Mouse (Mus musculus) Patski (cell line): ENCODE data around the gene Wnk2. TPM values are rescaled to one million over a fixed set of nuclear protein-coding genes. Genes with fewer than 3 reads are reported as not detected.

Experiments used
- ATAC-seq: fragments of 100-300 bp; one replicate; pipeline ENCODE4 v1.8.0; 2021
- CTCF ChIA-PET: fragments of 350-600 bp; sonication (Branson Sonifier 250); formaldehyde crosslinking; loops from one replicate; lab custom pipeline; 2022; ENCODE audit warnings: inconsistent platforms; lab: Charles Lee
- POLR2A ChIA-PET: fragments of 350-600 bp; sonication (Branson Sonifier 250); formaldehyde crosslinking; loops from one replicate; lab custom pipeline; 2022; ENCODE audit warnings: antibody characterized with exemption, inconsistent platforms; lab: Charles Lee
- DNase-seq: peaks from one replicate; pipeline ENCODE4 v3.0.0-alpha.2; 2011; ENCODE audit warnings: low read depth, low spot score
- H3K27me3 ChIP-seq: fragments of 371-371 bp; one replicate; pipeline ENCODE4 v1.5.1; 2021
- CTCF ChIP-seq: fragments of 100-300 bp; IDR thresholded peaks from one replicate; pipeline ENCODE4 v1.5.1; 2021
- in situ Hi-C: fragments of 300-500 bp; cut with MboI; formaldehyde crosslinking; loops from 3 replicates; pipeline ENCODE4 v1.11.1; 2018; ENCODE audit warnings: low pct_unique_long_range_greater_than_20kb, mixed read lengths
- polyA plus RNA-seq: library from polyadenylated mRNA; unstranded; gene quantifications from one replicate; pipeline ENCODE4 v1.2.3, GENCODE M21; 2021

Wnk2 gene
- polyA plus RNA-seq, 1 experiment from 2014 or later, result 1.8 TPM

DNA sequence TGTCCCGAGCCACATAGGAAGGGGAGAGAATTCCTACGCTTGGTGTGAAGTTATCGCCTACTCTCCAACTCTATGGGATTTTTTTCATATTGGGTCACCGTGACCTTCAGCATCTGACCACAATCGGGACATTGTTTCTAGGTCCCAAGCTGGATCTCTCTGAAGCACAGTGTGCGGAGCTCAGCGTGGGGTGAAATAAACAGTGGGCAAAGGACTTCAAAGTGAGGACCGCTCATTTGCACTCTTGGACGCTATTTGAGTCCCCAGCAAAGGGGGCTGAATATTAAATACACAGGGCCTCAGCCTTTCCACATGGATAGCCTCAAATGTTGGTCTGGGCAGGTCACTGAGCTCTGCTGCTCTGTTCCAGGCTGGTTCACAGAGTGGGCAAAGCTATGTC lies 63.9 kb downstream of the Wnk2 start:
- in situ Hi-C loops, result no loop called here
- ATAC-seq (no peak), DNase-seq (no peak)
- TF ChIP-seq CTCF, result no peak
- ChIA-PET CTCF (interaction anchor here (0.9 kb wide), 1 partner anchor 9 kb away, joined by 3 read pairs; no protein-coding TSS in a partner anchor), POLR2A (no interaction called here)
- H3K27me3 ChIP-seq, result peaks cover 7% of the 10 kb centered on the region

DNA sequence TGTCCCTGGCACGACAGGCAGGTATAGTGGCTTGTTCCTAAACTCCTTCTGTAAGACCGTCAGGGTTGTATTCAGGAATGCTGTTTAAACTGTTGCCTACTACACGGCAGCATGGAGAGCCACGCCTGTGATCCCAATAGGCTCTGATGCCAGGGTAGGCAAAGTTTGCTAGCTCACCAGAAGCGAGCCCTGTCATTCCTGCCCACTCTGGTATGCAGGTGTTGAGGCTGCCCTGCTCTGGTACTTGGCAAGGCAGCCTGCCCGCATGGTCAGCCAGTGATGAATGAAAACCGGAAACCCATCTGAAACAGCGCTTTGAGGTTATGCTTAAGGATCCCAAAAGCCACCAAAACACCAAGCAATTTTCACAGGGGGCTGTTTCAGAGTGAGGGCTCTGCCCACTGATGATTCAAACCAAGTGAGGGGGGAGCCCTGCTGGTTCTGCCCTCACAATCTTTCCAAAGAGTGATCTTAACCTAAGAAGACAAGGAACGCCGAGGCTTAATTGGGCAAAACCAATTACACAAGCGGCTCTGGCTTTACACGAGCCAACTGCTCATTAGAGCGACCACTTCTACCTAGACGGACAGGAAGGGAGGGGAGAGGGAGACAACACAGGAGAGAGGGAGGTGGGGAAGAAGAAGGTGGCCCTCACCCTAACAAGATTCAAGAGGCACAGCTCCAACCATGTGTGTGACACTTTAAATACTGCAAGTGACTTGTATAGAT lies 65.5 kb downstream of the Wnk2 start:
- peaks cover 14% of the 10 kb centered on the region for H3K27me3 ChIP-seq
- no peak for DNase-seq
- CTCF ChIA-PET, result no interaction called here
- in situ Hi-C loops, result no loop called here
- ATAC-seq, result no peak
- no peak for TF ChIP-seq CTCF
- POLR2A ChIA-PET, result no interaction called here

DNA sequence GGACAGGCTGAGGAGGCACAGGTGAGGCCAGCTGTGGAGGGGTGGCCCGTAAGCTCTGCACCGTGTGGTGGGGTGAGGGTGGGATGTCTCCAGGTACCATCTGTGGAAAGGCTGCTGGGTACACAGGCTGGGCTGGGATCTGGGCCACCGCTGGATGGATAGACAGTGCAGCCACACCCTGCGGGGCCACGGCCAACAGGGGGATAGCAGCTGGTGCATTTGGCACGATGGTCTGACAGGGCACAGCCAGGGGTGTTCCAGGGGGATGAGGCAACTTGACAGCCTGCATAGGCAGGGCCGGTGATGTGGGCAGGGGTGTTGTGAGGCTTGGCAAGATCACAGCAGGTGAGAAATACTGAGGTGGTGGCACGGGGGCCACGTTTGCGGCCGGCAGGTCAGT lies 71.6 kb downstream of the Wnk2 start:
- ChIA-PET CTCF (no interaction called here), POLR2A (no interaction called here)
- DNase-seq, result no peak
- no peak for ATAC-seq
- in situ Hi-C loops, result no loop called here
- TF ChIP-seq CTCF, result no peak
- H3K27me3 ChIP-seq, result peaks cover 31% of the 10 kb centered on the region

DNA sequence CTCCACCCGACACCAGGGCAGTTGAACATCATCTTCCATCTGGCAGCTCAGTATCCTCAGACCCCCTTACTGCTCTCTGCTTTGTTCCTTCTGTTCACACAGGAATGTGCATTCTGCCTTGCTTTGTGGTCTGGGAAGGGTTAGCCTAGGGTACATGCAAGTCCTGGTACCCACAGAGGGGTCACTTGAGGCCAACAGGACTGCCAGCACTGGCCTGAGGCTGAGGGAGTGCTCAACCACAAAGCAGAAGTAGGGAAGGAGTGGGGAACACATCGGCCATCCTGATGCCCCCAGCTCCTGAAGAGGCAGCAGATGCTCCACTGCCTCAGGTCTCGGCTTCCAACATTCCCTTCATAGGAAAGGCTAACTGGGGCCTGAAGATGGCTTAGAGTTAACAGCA lies 72.4 kb downstream of the Wnk2 start:
- peaks cover 31% of the 10 kb centered on the region for H3K27me3 ChIP-seq
- no peak for DNase-seq
- no peak for TF ChIP-seq CTCF
- ChIA-PET CTCF (interaction anchor here (0.6 kb wide), 1 partner anchor 9 kb away, joined by 3 read pairs; no protein-coding TSS in a partner anchor), POLR2A (interaction anchor here (0.5 kb wide), 1 partner anchor 86 kb away, joined by 3 read pairs; no protein-coding TSS in a partner anchor)
- ATAC-seq, result no peak
- in situ Hi-C loops, result no loop called here

DNA sequence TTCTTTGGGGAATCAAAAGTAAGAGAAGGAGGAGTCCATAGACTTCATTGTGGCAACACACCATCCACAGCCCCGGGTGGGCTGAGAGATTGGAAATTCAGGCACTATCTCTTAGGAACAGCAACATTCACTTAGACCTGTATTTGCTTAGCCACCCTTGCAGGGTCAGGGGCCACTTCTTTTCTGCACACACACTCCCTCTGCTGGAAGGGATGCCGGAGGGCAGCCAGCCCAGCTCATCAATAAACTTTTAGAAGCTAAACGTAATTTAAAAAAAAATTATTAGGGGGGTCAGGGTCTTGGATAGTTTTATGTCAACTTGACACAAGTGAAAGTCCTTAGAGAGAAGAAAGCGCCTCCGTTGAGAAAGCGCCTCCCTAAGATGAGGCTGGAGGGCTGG lies 74.5 kb downstream of the Wnk2 start:
- ChIA-PET CTCF (no interaction called here), POLR2A (no interaction called here)
- ATAC-seq (no peak), DNase-seq (no peak)
- no peak for TF ChIP-seq CTCF
- peaks cover 31% of the 10 kb centered on the region for H3K27me3 ChIP-seq
- in situ Hi-C loops, result no loop called here

DNA sequence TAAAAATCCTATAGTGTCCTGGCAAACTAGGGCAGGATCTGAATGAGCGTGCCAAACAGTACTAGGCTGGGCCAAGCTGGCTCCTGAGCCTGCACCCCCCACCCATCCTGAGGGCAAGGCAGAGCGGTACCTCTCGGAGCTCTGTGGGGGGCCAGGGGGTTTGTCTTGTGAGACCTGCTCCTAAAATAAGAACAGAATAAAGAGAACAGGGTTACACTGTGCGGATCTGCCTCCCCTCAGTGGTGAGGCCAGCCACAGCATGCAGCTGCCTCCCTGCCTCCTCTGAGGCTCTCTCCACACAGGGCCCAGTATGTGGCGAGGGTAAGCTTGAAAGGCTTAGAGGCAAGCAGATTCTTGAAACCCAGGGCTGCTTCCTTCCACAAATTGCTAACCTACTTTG lies 76.0 kb downstream of the Wnk2 start:
- POLR2A ChIA-PET, result no interaction called here
- in situ Hi-C loops, result no loop called here
- TF ChIP-seq CTCF, result no peak
- no peak for ATAC-seq
- CTCF ChIA-PET, result no interaction called here
- no peak for DNase-seq
- peaks cover 25% of the 10 kb centered on the region for H3K27me3 ChIP-seq

DNA sequence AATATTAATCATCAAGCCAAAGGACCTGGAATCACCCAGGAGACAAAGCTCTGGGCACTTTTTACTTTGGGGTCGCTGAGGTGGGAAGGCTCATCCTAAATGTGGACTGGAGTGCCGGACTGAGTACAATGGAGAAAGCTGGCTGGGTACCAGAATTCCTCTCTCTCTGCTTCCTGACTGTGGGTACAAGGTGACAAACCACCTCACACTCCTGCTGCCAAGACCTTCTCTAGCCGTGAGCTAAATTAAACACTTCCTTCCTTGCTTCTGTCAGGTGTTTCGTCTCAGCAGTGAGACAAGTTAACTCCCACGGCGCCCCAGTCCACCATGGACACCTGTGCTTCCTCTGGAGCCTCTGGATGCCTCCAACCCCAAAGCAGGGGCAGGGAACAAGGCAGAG lies 77.8 kb downstream of the Wnk2 start:
- POLR2A ChIA-PET, result interaction anchor here (0.6 to 1.4 kb wide), 2 partner anchors 10 to 156 kb away, joined by 3 read pairs; no protein-coding TSS in a partner anchor
- ATAC-seq, result no peak
- in situ Hi-C loops, result no loop called here

DNA sequence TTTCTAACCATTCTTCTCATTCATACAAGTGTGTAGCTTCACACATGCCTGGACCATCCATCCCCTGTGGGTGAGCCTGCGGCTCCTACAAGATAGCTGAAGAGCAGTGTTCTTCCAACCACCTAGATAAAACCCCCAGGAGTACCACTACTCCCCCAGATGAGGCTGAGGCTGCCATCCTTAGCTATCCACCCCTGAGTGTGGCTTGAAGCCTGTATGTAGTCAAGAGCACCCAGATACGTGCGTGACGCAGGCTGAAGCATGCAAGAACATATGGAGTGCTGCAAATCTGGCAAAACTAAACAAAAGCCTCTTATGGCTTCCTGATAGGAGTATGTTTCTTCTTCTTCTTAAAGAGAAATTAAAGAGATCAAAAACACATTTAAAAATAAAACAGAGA lies 78.4 kb downstream of the Wnk2 start:
- CTCF ChIA-PET, result interaction anchor here (1.7 kb wide), 1 partner anchor 11 kb away, joined by 4 read pairs; no protein-coding TSS in a partner anchor
- H3K27me3 ChIP-seq, result peaks cover 12% of the 10 kb centered on the region
- no peak for TF ChIP-seq CTCF
- in situ Hi-C loops, result no loop called here
- ATAC-seq, result no peak
- POLR2A ChIA-PET, result interaction anchor here (0.6 to 1.4 kb wide), 2 partner anchors 9 to 155 kb away, joined by 3 read pairs; no protein-coding TSS in a partner anchor
- DNase-seq, result no peak

More for the DNA sequence above, 77.8 kb downstream of the Wnk2 start:
- CTCF ChIA-PET, result interaction anchor here (1.7 kb wide), 1 partner anchor 11 kb away, joined by 4 read pairs; no protein-coding TSS in a partner anchor
- DNase-seq, result no peak
- no peak for TF ChIP-seq CTCF
- H3K27me3 ChIP-seq, result peaks cover 12% of the 10 kb centered on the region

DNA sequence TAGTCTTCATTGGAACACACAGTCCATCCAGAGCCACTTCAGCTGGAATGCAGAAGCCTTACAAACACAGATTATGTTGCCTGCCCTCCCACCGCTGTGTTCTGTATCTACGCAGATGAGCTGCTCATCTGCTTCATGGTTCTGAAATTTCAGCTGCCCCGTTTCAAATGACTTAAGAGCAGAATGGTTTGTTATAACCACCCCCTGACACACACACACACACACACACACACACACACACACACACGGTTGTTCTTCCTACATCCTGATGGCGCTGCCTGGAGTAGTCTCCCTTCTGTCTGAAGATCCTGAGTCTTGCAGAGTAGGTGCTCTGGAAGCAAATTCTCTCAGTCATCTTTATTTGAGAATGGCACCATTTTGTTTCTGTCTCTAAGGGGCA lies 83.6 kb downstream of the Wnk2 start:
- POLR2A ChIA-PET, result interaction anchor here (0.7 kb wide), 1 partner anchor 65 kb away, joined by 3 read pairs; no protein-coding TSS in a partner anchor
- in situ Hi-C loops, result no loop called here

DNA sequence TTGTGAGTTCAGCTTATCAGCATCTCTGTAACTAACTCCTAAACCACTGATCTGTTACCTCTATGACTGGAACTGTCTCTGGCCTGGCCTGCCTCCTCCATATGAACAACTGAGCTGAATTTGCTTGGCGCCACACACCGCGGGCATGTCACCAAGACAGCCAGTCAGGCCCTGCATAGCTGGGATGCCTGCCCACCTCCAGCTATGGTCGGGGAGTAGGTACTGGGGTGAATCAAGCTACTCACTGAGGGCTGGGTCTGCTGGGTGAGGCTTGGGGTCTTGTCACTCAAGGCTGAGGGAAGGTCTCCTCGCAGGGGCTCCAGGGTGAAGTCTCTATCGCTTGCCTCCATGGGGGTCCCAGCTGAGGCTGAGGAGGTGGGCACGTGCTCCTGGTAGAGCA lies 87.4 kb downstream of the Wnk2 start:
- ChIA-PET POLR2A (interaction anchor here (1.4 kb wide), 1 partner anchor 9 kb away, joined by 3 read pairs; no protein-coding TSS in a partner anchor), CTCF (interaction anchor here (1.0 kb wide), 1 partner anchor 39 kb away, joined by 3 read pairs; no protein-coding TSS in a partner anchor)
- peaks cover 10% of the 10 kb centered on the region for H3K27me3 ChIP-seq
- DNase-seq, result no peak
- no peak for ATAC-seq
- in situ Hi-C loops, result no loop called here
- no peak for TF ChIP-seq CTCF

More for the DNA sequence above, 83.6 kb downstream of the Wnk2 start:
- ATAC-seq (no peak), DNase-seq (no peak)
- TF ChIP-seq CTCF, result no peak
- CTCF ChIA-PET, result no interaction called here
- peaks cover 3% of the 10 kb centered on the region for H3K27me3 ChIP-seq

DNA sequence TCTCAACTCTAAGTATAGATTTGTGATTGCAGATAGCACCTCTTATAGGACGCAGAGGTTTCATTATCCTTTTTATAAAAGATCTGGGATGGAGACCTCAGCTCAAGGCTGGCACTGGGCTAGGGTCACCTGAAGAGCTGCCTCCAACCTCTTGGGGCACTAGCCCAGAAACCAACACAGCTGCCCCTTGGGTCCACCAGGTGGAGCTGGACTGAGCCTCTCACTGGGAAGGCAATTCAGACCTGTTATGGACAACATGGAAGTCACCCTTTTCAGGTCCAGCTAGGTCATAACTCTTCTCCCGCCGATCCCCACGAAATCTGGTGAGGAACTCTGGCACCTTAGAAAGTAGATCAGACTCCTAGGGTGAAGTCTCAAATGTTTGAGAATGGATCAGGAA lies 89.3 kb downstream of the Wnk2 start:
- no peak for TF ChIP-seq CTCF
- no peak for DNase-seq
- POLR2A ChIA-PET, result no interaction called here
- ATAC-seq, result no peak
- CTCF ChIA-PET, result interaction anchor here (0.8 to 1.4 kb wide), 4 partner anchors 9 to 114 kb away, joined by 3 to 4 read pairs (median 3); no protein-coding TSS in a partner anchor
- in situ Hi-C loops, result loop anchor here (10.0 kb wide), 1 partner anchor 106 kb away; no protein-coding TSS in a partner anchor
- H3K27me3 ChIP-seq, result peaks cover 10% of the 10 kb centered on the region
